Comparison of ENCODE assay signal across 8 mouse cellular contexts in the genomic region with DNA sequence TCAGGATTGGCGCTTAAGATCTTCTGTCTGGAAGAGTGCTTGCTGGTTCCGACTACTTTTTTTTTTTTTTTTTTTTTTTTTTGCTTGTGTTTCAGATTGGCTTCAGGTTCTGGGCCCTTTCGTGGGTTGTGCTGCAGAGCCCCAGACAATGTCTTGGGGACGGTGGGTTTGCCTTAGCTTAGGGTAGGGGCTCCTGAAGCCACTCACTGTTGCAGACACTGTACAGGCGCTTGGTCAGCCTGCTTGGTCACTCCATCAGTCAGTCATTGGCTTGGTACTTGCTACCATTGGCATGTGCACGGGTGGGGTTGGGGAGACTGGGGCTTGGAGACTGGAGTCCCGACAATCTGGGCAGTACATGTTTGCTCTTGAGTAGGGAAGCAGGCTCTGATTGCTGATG.
A peak's percentile ranks its signal among the peaks of the same experiment; 100 is the strongest.
DNase-seq lines count a peak whose midpoint lies in the region; ATAC-seq and TF ChIP-seq lines count a peak whose summit lies in the region.

No protein-coding gene starts in this region.

- H3K36me3 ChIP-seq in neural tube, embryonic 11.5 days (ENCODE audit: control insufficient read depth, insufficient read depth, low read length): no peaks in the 10 kb centered on the region
- H3K36me3 ChIP-seq in liver, embryonic 13.5 days: no peaks in the 10 kb centered on the region
- no peaks in the 10 kb centered on the region for H3K36me3 ChIP-seq in stomach, embryonic 16.5 days (ENCODE audit: control insufficient read depth, insufficient read depth, low read length)

- no peak for DNase-seq in cerebellum, adult 2 months
- no peak for DNase-seq in cerebellum, postnatal 36 days
- no peak for DNase-seq in neural tube, embryonic 11.5 days (ENCODE audit: low spot score)
- no peak for DNase-seq in neural tube, embryonic 10.5 days (ENCODE audit: extremely low spot score, low spot score)
- DNase-seq in liver, embryonic 13.5 days: no peak
- no peak for DNase-seq in thymus, postnatal 25 days
- no peak for DNase-seq in spleen, adult 12 weeks (ENCODE audit: low spot score)

- TF ChIP-seq POLR2A in cerebellum, adult 2 months (IDR thresholded peaks at IDR 0.05; ENCODE audit: borderline replicate concordance, insufficient read depth, low read length): no peak

- TF ChIP-seq CTCF in cerebellum, adult 2 months (IDR thresholded peaks at IDR 0.05; ENCODE audit: borderline replicate concordance, insufficient read depth, low read depth, low read length): no peak

- peak overlapping the region; percentile 11; the same call in 1 of the 2 replicates for H3K9ac ChIP-seq in neural tube, embryonic 11.5 days (ENCODE audit: low read length)
- no peak overlapping the region for H3K9ac ChIP-seq in liver, embryonic 13.5 days
- peak overlapping the region; percentile 63; the same call in 1 of the 2 replicates for H3K9ac ChIP-seq in stomach, embryonic 16.5 days (ENCODE audit: low read length)

- no peaks in the 10 kb centered on the region; the same call in 1 of the 2 replicates for H3K4me1 ChIP-seq in cerebellum, adult 2 months (ENCODE audit: control insufficient read depth, insufficient read depth, low read length)
- peaks cover 11% of the 10 kb centered on the region; the same call in 1 of the 2 replicates for H3K4me1 ChIP-seq in neural tube, embryonic 11.5 days (ENCODE audit: control insufficient read depth, insufficient read depth, low read length)
- H3K4me1 ChIP-seq in liver, embryonic 13.5 days (replicated peaks): peaks cover 26% of the 10 kb centered on the region
- peaks cover 13% of the 10 kb centered on the region for H3K4me1 ChIP-seq in stomach, embryonic 16.5 days (ENCODE audit: control insufficient read depth, insufficient read depth, low read length)

- H3K27ac ChIP-seq in cerebellum, adult 2 months (ENCODE audit: insufficient read depth, low read length): no peak overlapping the region
- H3K27ac ChIP-seq in neural tube, embryonic 11.5 days (ENCODE audit: low read depth, low read length): no peak overlapping the region
- H3K27ac ChIP-seq in liver, embryonic 13.5 days: no peak overlapping the region
- H3K27ac ChIP-seq in stomach, embryonic 16.5 days (ENCODE audit: low read length): no peak overlapping the region

- WGBS in cerebellum, adult 2 months: 31% methylated on average over 7 of the region's 7 CpGs
- 12% methylated on average over 7 of the region's 7 CpGs for WGBS in neural tube, embryonic 11.5 days
- WGBS in liver, embryonic 13.5 days (ENCODE audit: insufficient replicate concordance): 19% methylated on average over 7 of the region's 7 CpGs
- 12% methylated on average over 7 of the region's 7 CpGs for WGBS in stomach, embryonic 16.5 days

- H3K27me3 ChIP-seq in cerebellum, adult 2 months (ENCODE audit: control insufficient read depth, insufficient read depth, low read length): no peaks in the 10 kb centered on the region
- H3K27me3 ChIP-seq in neural tube, embryonic 11.5 days (ENCODE audit: control insufficient read depth, insufficient read depth, low read length): no peaks in the 10 kb centered on the region
- peaks cover 13% of the 10 kb centered on the region for H3K27me3 ChIP-seq in liver, embryonic 13.5 days
- H3K27me3 ChIP-seq in stomach, embryonic 16.5 days (ENCODE audit: control insufficient read depth, insufficient read depth, low read length): no peaks in the 10 kb centered on the region

- H3K4me3 ChIP-seq in cerebellum, adult 2 months (replicated peaks; ENCODE audit: insufficient read depth, low read depth, low read length): peak overlapping the region; percentile 37
- H3K4me3 ChIP-seq in neural tube, embryonic 11.5 days (ENCODE audit: low read depth, low read length): peak overlapping the region; percentile 14
- H3K4me3 ChIP-seq in liver, embryonic 13.5 days (replicated peaks): no peak overlapping the region
- peak overlapping the region; percentile 42 for H3K4me3 ChIP-seq in stomach, embryonic 16.5 days (replicated peaks; ENCODE audit: low read length)

- peak overlapping the region; percentile 57 for H3K4me2 ChIP-seq in neural tube, embryonic 11.5 days (ENCODE audit: low read depth)
- H3K4me2 ChIP-seq in liver, embryonic 13.5 days: peak overlapping the region; percentile 40
- H3K4me2 ChIP-seq in stomach, embryonic 16.5 days (ENCODE audit: low read depth, low read length): peak overlapping the region; percentile 84

- ATAC-seq in neural tube, embryonic 11.5 days (ENCODE audit: insufficient read depth, low FRiP score, low TSS enrichment): peak; percentile 70; the same call in 1 of the 2 replicates
- peak; percentile 24; the same call in 1 of the 2 replicates for ATAC-seq in liver, embryonic 13.5 days (ENCODE audit: low read depth)
- peak; percentile 34; the same call in 1 of the 2 replicates for ATAC-seq in stomach, embryonic 16.5 days (ENCODE audit: insufficient read depth, low FRiP score)

- H3K9me3 ChIP-seq in neural tube, embryonic 11.5 days (ENCODE audit: control insufficient read depth, low read length): no peaks in the 10 kb centered on the region
- H3K9me3 ChIP-seq in liver, embryonic 13.5 days (replicated peaks): no peaks in the 10 kb centered on the region
- no peaks in the 10 kb centered on the region for H3K9me3 ChIP-seq in stomach, embryonic 16.5 days (replicated peaks; ENCODE audit: control insufficient read depth, low read length)
